Mouse (Mus musculus) gastrocnemius, adult 18-20 months (tissue): Measurements from ENCODE around the gene Mnx1. TPM values are rescaled to one million over a fixed set of nuclear protein-coding genes. Genes with fewer than 3 reads are reported as not detected.
"Not testable (repeated sequence)": the region's sequence is repeated elsewhere in the genome, so short reads cannot be mapped to it uniquely, and the experiment has no call there.

Source experiments
- DNase-seq: peaks from one replicate; pipeline ENCODE4 v3.0.0; 2021; ENCODE audit warnings: low spot score
- total RNA-seq, 2 experiments: library from RNA; stranded (reverse); gene quantifications; 2 replicates each; pipeline ENCODE4 v1.2.3; 2021

Gene Mnx1
- total RNA-seq, 2 experiments from 2014 or later, result not detected

GRCm38 (mm10) chr5:29469501-29469900 is 8.8 kb downstream of the Mnx1 start:
- no peak for DNase-seq

GRCm38 (mm10) chr5:29468351-29469065 is 9.8 kb downstream of the Mnx1 start:
- no peak for DNase-seq

GRCm38 (mm10) chr5:29467489-29468350 is 10.6 kb downstream of the Mnx1 start:
- no peak for DNase-seq

- DNase-seq, result no peak
Measured at GRCm38 (mm10) chr5:29462943-29463686, 15.2 kb downstream of the Mnx1 start.

GRCm38 (mm10) chr5:29456895-29457656 is 21.2 kb downstream of the Mnx1 start:
- DNase-seq, result no peak

- DNase-seq, result no peak
Measured at GRCm38 (mm10) chr5:29452352-29452751, 25.9 kb downstream of the Mnx1 start.

GRCm38 (mm10) chr5:29445275-29445674 is 33.0 kb downstream of the Mnx1 start:
- DNase-seq, result no peak

GRCm38 (mm10) chr5:29436728-29437127 is 41.5 kb downstream of the Mnx1 start:
- not testable (repeated sequence) for DNase-seq

- no peak for DNase-seq
Measured at GRCm38 (mm10) chr5:29435491-29435890, 42.8 kb downstream of the Mnx1 start.

GRCm38 (mm10) chr5:29434872-29435358 is 43.4 kb downstream of the Mnx1 start:
- DNase-seq, result peak; percentile 14

GRCm38 (mm10) chr5:29434228-29434871 is 43.9 kb downstream of the Mnx1 start, which contains the start of gene Nom1:
TSS of gene Nom1 (plus strand) at chr5:29434664.
- peak; percentile 87 for DNase-seq

GRCm38 (mm10) chr5:29423330-29423729 is 54.9 kb downstream of the Mnx1 start:
- not testable (repeated sequence) for DNase-seq

Other genes with a start within 250 kb of the Mnx1 start
- gene Lmbr1, start 100.1 kb downstream of the Mnx1 start, total RNA-seq, result 10 to 100 TPM; 10.5 to 12.1 TPM
- 10 to 100 TPM; 10.8 to 11.7 TPM for gene Nom1, start 43.8 kb downstream of the Mnx1 start, total RNA-seq
- gene Ube3c, start 90.8 kb upstream of the Mnx1 start, total RNA-seq, result 10 to 100 TPM; 34.5 to 36.5 TPM